Mouse (Mus musculus): ENCODE measurements around the gene Ybx2.

- TF ChIP-seq CEBPB (IDR thresholded peaks at IDR 0.05; ENCODE audit: low read depth) (no peak), MAX (IDR thresholded peaks at IDR 0.05) (no peak)
Measured at GRCm38 (mm10) chr11:69909174-69909573, 26.4 kb upstream of the Ybx2 start.
